Mouse (Mus musculus): ENCODE measurements around the gene Yeats4. TPM values are rescaled to one million over a fixed set of nuclear protein-coding genes. Genes with fewer than 3 reads are reported as not detected.

Gene Yeats4
- polyA plus RNA-seq, 1 experiment, result 65.1 TPM

- no peaks in the 10 kb centered on the region for H3K36me3 ChIP-seq (ENCODE audit: control insufficient read depth, insufficient read depth, low read length, poor library complexity, severe bottlenecking)
- H3K4me3 ChIP-seq (ENCODE audit: low read depth, low read length), result peak overlapping the region; percentile 84
- H3K9ac ChIP-seq (ENCODE audit: low read depth, poor library complexity, severe bottlenecking), result peak overlapping the region; percentile 82
- 0 out of 2 replicates have a peak, but pooled peaks cover 1% of the 10 kb centered on the region for H3K27me3 ChIP-seq (ENCODE audit: control insufficient read depth, insufficient read depth, low read length, poor library complexity, severe bottlenecking)
- H3K27ac ChIP-seq (ENCODE audit: insufficient read depth, low read length), result peak overlapping the region; percentile 81
- peaks cover 1% of the 10 kb centered on the region for H3K4me1 ChIP-seq (ENCODE audit: control insufficient read depth, insufficient read depth, low read length)
- no peaks in the 10 kb centered on the region for H3K9me3 ChIP-seq (replicated peaks; ENCODE audit: control insufficient read depth, insufficient read depth, low read length, poor library complexity, severe bottlenecking)
- TF ChIP-seq POLR2A (IDR thresholded peaks at IDR 0.05; ENCODE audit: insufficient read depth, low read length) (no peak), CTCF (IDR thresholded peaks at IDR 0.05; ENCODE audit: low read depth, low read length) (no peak), EP300 (IDR thresholded peaks at IDR 0.05; ENCODE audit: insufficient read depth, low read depth, low read length) (no peak)
These were observed 50.5 kb downstream of the Yeats4 start for GRCm38 (mm10) chr10:117173566-117174438.

GRCm38 (mm10) chr10:117173111-117173510 is 51.2 kb downstream of the Yeats4 start:
- H3K4me3 ChIP-seq (ENCODE audit: low read depth, low read length), result no peak overlapping the region
- H3K9ac ChIP-seq (ENCODE audit: low read depth, poor library complexity, severe bottlenecking), result 0 out of 2 replicates have a peak overlapping the region, but pooled peaks have one; percentile 78
- peaks cover 1% of the 10 kb centered on the region for H3K4me1 ChIP-seq (ENCODE audit: control insufficient read depth, insufficient read depth, low read length)
- TF ChIP-seq CTCF (IDR thresholded peaks at IDR 0.05; ENCODE audit: low read depth, low read length) (no peak), POLR2A (IDR thresholded peaks at IDR 0.05; ENCODE audit: insufficient read depth, low read length) (no peak), EP300 (IDR thresholded peaks at IDR 0.05; ENCODE audit: insufficient read depth, low read depth, low read length) (no peak)
- 0 out of 2 replicates have a peak, but pooled peaks cover 1% of the 10 kb centered on the region for H3K27me3 ChIP-seq (ENCODE audit: control insufficient read depth, insufficient read depth, low read length, poor library complexity, severe bottlenecking)
- no peaks in the 10 kb centered on the region for H3K9me3 ChIP-seq (replicated peaks; ENCODE audit: control insufficient read depth, insufficient read depth, low read length, poor library complexity, severe bottlenecking)
- H3K36me3 ChIP-seq (ENCODE audit: control insufficient read depth, insufficient read depth, low read length, poor library complexity, severe bottlenecking), result no peaks in the 10 kb centered on the region
- H3K27ac ChIP-seq (ENCODE audit: insufficient read depth, low read length), result no peak overlapping the region

- H3K9me3 ChIP-seq (replicated peaks; ENCODE audit: control insufficient read depth, insufficient read depth, low read length, poor library complexity, severe bottlenecking), result no peaks in the 10 kb centered on the region
- no peak overlapping the region for H3K9ac ChIP-seq (ENCODE audit: low read depth, poor library complexity, severe bottlenecking)
- no peaks in the 10 kb centered on the region for H3K36me3 ChIP-seq (ENCODE audit: control insufficient read depth, insufficient read depth, low read length, poor library complexity, severe bottlenecking)
- no peak overlapping the region for H3K4me3 ChIP-seq (ENCODE audit: low read depth, low read length)
- 0 out of 2 replicates have a peak, but pooled peaks cover 1% of the 10 kb centered on the region for H3K27me3 ChIP-seq (ENCODE audit: control insufficient read depth, insufficient read depth, low read length, poor library complexity, severe bottlenecking)
- peaks cover 1% of the 10 kb centered on the region for H3K4me1 ChIP-seq (ENCODE audit: control insufficient read depth, insufficient read depth, low read length)
- peak; percentile 57; the same call in 1 of the 2 replicates for TF ChIP-seq EP300 (IDR thresholded peaks at IDR 0.05; ENCODE audit: insufficient read depth, low read depth, low read length)
- no peak for TF ChIP-seq CTCF (IDR thresholded peaks at IDR 0.05; ENCODE audit: low read depth, low read length)
- no peak overlapping the region for H3K27ac ChIP-seq (ENCODE audit: insufficient read depth, low read length)
These were observed 52.2 kb downstream of the Yeats4 start for GRCm38 (mm10) chr10:117172069-117172468.

- Histone ChIP-seq H3K9ac (ENCODE audit: low read depth, poor library complexity, severe bottlenecking) (no peak overlapping the region), H3K27me3 (ENCODE audit: control insufficient read depth, insufficient read depth, low read length, poor library complexity, severe bottlenecking) (no peaks in the 10 kb centered on the region), H3K36me3 (ENCODE audit: control insufficient read depth, insufficient read depth, low read length, poor library complexity, severe bottlenecking) (no peaks in the 10 kb centered on the region), H3K9me3 (replicated peaks; ENCODE audit: control insufficient read depth, insufficient read depth, low read length, poor library complexity, severe bottlenecking) (no peaks in the 10 kb centered on the region), H3K27ac (ENCODE audit: insufficient read depth, low read length) (peak overlapping the region; percentile 60), H3K4me1 (ENCODE audit: control insufficient read depth, insufficient read depth, low read length) (no peaks in the 10 kb centered on the region), H3K4me3 (ENCODE audit: low read depth, low read length) (no peak overlapping the region)
- TF ChIP-seq EP300 (IDR thresholded peaks at IDR 0.05; ENCODE audit: insufficient read depth, low read depth, low read length), result peak; percentile 94
- TF ChIP-seq POLR2A (IDR thresholded peaks at IDR 0.05; ENCODE audit: insufficient read depth, low read length), result no peak
These were observed 57.4 kb downstream of the Yeats4 start for GRCm38 (mm10) chr10:117166785-117167425.

Other genes starting within 250 kb of the Yeats4 start
- gene Best3, start 238.2 kb downstream of the Yeats4 start, polyA plus RNA-seq (2011; ENCODE audit: insufficient read depth, insufficient read length, low read depth, missing spikeins), result not detected in 2 replicates
- not detected in 2 replicates for gene Lrrc10, start 179.2 kb downstream of the Yeats4 start, polyA plus RNA-seq (2011; ENCODE audit: insufficient read depth, insufficient read length, low read depth, missing spikeins)
- gene Cct2, start 160.7 kb downstream of the Yeats4 start, polyA plus RNA-seq (2011; ENCODE audit: insufficient read depth, insufficient read length, low read depth, missing spikeins), result 974 and 1,034 TPM in 2 replicates
- 43.3 and 49.0 TPM in 2 replicates for gene Frs2, start 76.0 kb downstream of the Yeats4 start, polyA plus RNA-seq (2011; ENCODE audit: insufficient read depth, insufficient read length, low read depth, missing spikeins)
- gene 9530003J23Rik, start 14.2 kb upstream of the Yeats4 start, polyA plus RNA-seq (2011; ENCODE audit: insufficient read depth, insufficient read length, low read depth, missing spikeins), result not detected in 2 replicates
- not detected in 2 replicates for gene Lyz2, start 57.8 kb upstream of the Yeats4 start, polyA plus RNA-seq (2011; ENCODE audit: insufficient read depth, insufficient read length, low read depth, missing spikeins)
- gene Lyz1, start 68.4 kb upstream of the Yeats4 start, polyA plus RNA-seq (2011; ENCODE audit: insufficient read depth, insufficient read length, low read depth, missing spikeins), result not detected in 2 replicates
- 205 and 225 TPM in 2 replicates for gene Cpsf6, start 155.5 kb upstream of the Yeats4 start, polyA plus RNA-seq (2011; ENCODE audit: insufficient read depth, insufficient read length, low read depth, missing spikeins)